Mouse (Mus musculus) megakaryocyte-erythroid progenitor cell, adult 5-6 weeks (primary cell): ENCODE results near the gene Mast4. TPM values are rescaled to one million over a fixed set of nuclear protein-coding genes. Genes with fewer than 3 reads are reported as not detected.
A peak's percentile ranks its signal among the peaks of the same experiment; 100 is the strongest.

Experiments
- ATAC-seq: replicated peaks from 2 replicates; pipeline ENCODE4 v1.8.0; 2016; ENCODE audit warnings: mild to moderate bottlenecking, inconsistent platforms; ENCODE audit not compliant: severe bottlenecking, poor library complexity, low FRiP score, low TSS enrichment
- total RNA-seq, 2 experiments: library from RNA; stranded (forward) in 1 of 2; stranded (reverse) in 1 of 2; fragments of 200-1000, 215-1000 nt in 1 of 2; fragments of >200 nt in 1 of 2; fragmentation: Nextera tagmentation in 1 of 2; gene quantifications; 2 replicates each; pipeline ENCODE4 v1.2.3; 2014 to 2017

The Mast4 gene
- total RNA-seq, 2 experiments from 2014 or later: 10.9 to 40.9 TPM

GRCm38 (mm10) chr13:102864079-102864478 is 470.2 kb downstream of the Mast4 start:
- no peak for ATAC-seq

GRCm38 (mm10) chr13:102862981-102863380 is 471.3 kb downstream of the Mast4 start:
- ATAC-seq: no peak

- 0 out of 2 replicates have a peak, but pooled peaks have one; percentile 25 for ATAC-seq
These were observed 471.9 kb downstream of the Mast4 start for GRCm38 (mm10) chr13:102862397-102862796.

- no peak for ATAC-seq
These were observed 473.6 kb downstream of the Mast4 start for GRCm38 (mm10) chr13:102860733-102861132.

GRCm38 (mm10) chr13:102860135-102860534 is 474.2 kb downstream of the Mast4 start:
- no peak for ATAC-seq

GRCm38 (mm10) chr13:102857539-102857838 is 476.8 kb downstream of the Mast4 start:
- 0 out of 2 replicates have a peak, but pooled peaks have one; percentile 4 for ATAC-seq

- 0 out of 2 replicates have a peak, but pooled peaks have one; percentile 5 for ATAC-seq
These were observed 477.3 kb downstream of the Mast4 start for GRCm38 (mm10) chr13:102856821-102857538.

- ATAC-seq: no peak
These were observed 481.4 kb downstream of the Mast4 start for GRCm38 (mm10) chr13:102852865-102853264.

- no peak for ATAC-seq
These were observed 483.0 kb downstream of the Mast4 start for GRCm38 (mm10) chr13:102851253-102851652.

GRCm38 (mm10) chr13:102850594-102850993 is 483.7 kb downstream of the Mast4 start:
- ATAC-seq: peak; percentile 85

GRCm38 (mm10) chr13:102849068-102849467 is 485.2 kb downstream of the Mast4 start:
- ATAC-seq: no peak

- no peak for ATAC-seq
These were observed 487.8 kb downstream of the Mast4 start for GRCm38 (mm10) chr13:102846473-102846872.

- no peak for ATAC-seq
These were observed 491.6 kb downstream of the Mast4 start for GRCm38 (mm10) chr13:102842715-102843114.

GRCm38 (mm10) chr13:102842237-102842636 is 492.1 kb downstream of the Mast4 start:
- no peak for ATAC-seq

GRCm38 (mm10) chr13:102839741-102840482 is 494.4 kb downstream of the Mast4 start:
- no peak for ATAC-seq

GRCm38 (mm10) chr13:102837427-102837826 is 496.9 kb downstream of the Mast4 start:
- no peak for ATAC-seq

GRCm38 (mm10) chr13:102835336-102835735 is 499.0 kb downstream of the Mast4 start:
- ATAC-seq: no peak

- ATAC-seq: no peak
These were observed 516.0 kb downstream of the Mast4 start for GRCm38 (mm10) chr13:102818287-102818686.

GRCm38 (mm10) chr13:102816689-102817088 is 517.6 kb downstream of the Mast4 start:
- ATAC-seq: peak; percentile 94

GRCm38 (mm10) chr13:102815158-102815557 is 519.1 kb downstream of the Mast4 start:
- ATAC-seq: peak; percentile 63
